Mouse (Mus musculus) activated CD4-positive, CD25-positive, alpha-beta regulatory T cell, adult 4 months (primary cell): ENCODE measurements around the gene Gls2. TPM values are rescaled to one million over a fixed set of nuclear protein-coding genes. Genes with fewer than 3 reads are reported as not detected.
"Not testable (repeated sequence)": the region's sequence is repeated elsewhere in the genome, so short reads cannot be mapped to it uniquely, and the experiment has no call there.

Experiments
- ATAC-seq: one replicate; pipeline ENCODE4 v1.8.0; 2017
- polyA plus RNA-seq, 2 experiments: library from polyadenylated mRNA; unstranded; fragments of 100-300 nt; shearing (Covaris generic); gene quantifications; one replicate each; pipeline ENCODE4 v1.2.1; 2017

Gene Gls2
- polyA plus RNA-seq: under 1 TPM in 1 of 2 experiments, not detected in 1; 0.26 TPM

DNA sequence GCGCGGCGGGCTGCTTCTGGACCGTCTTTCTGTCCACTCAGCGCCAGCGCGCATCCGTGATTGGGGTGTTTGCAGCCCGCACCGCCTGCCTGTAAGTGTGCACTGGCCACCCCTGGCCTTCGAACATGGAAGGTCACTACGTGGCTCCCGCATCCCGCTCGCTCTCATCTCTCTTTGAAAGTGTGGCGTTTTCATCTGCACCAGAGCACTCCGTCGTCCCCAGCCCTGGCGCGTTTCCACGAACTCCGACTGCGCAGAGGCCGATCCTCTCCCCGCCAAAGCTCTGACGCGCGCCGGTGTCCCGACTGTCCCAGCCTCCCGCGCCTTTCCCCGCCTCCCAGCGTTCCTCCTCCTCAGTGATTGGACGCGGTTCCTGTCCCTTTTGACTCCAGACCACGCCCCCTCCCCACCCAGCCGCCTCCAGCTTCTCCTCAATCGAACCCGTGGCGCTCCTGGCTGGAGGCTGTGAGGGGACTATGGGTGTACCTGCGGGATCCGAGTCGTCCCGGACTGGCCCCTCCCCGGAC lies at the start of gene Gls2:
Gene Gls2, plus strand, starts transcription at position 434 of the 527 bp plus-strand sequence.
- ATAC-seq: peak; percentile 88

DNA sequence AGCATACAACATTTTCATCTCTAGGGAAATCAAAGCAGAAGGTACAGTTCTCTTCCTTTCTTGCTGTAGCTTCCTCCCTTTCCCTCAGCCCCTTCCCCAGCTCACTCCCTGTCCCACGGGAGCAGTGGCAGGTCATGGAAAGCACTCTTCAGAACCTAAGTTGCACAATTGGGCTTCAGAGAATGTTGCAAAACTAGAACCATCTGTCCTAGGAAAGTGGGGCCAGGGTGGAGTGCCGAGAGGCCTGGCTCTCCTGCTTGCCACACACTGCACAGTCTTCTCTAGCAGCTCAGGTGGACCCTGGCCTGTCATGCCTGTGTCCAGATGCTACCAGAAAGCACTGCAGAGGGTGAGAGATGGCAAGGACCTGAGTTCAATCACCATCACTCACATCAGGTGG lies 49.3 kb upstream of the Gls2 start:
- ATAC-seq: no peak

DNA sequence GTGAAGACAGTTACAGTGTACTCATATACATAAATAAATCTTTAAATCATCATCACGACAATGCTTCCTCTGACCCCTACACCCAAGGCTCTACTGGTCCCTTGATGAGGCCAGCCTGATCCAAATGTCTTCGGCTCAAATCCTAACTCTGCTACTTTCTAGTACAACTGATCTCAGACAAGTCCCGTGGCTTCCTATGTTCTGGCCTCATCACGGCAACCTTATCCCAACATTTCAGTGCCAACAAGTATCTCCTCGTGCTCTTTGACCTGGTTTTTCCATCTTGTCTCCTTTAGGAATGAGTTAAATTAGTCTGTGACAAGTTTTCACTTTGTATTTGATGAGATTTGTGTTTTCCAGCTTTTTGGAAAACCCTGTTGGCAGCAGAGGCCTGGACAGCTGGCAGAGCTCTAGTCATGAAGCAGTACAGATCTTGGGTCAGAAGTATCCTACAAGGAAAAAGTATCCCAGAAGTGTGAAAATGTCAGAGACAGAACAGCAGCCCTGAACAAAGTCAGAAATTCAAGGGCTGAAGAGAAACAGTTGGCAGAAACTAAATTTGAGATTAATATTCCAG lies 45.4 kb upstream of the Gls2 start:
- no peak for ATAC-seq

DNA sequence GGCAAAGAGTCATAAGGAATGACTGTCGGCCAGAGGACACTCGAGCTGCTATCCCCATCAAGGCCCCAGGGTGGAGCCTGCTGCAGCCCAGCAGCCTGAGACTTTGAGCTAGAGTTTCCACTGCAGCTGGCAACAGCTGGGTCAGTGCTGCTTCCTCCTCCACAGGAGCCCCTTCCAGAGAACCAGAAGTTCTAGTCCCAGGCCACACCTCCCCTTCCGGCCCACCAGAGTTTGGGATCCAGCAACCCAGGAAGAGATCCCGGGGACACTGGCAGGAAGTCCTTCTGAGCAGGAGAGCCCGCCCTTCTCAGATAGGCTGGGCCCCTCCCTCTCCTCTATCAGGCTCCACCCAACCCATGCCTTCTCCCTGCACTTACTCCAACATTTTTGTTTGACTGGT lies 44.7 kb upstream of the Gls2 start:
- ATAC-seq: peak; percentile 23

DNA sequence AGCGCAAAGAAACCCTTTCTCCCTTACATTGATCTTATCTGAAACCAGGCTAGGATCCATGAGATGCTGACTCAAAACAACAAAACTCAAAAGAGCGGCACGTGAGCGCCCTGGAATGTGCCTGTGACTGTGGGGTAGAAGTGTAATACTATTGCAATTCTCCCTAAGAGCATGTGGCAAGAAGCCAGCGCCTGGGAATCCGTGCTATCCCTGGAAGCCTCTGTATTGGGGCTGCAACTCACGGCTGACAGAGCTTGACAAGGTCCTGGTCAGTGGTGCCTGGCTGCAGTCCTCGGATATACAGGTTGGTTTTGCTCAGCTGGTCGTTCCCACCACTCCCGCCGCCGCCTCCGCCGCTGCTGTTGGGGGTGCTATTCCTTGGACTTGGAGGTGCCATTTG lies 43.3 kb upstream of the Gls2 start:
- no peak for ATAC-seq

DNA sequence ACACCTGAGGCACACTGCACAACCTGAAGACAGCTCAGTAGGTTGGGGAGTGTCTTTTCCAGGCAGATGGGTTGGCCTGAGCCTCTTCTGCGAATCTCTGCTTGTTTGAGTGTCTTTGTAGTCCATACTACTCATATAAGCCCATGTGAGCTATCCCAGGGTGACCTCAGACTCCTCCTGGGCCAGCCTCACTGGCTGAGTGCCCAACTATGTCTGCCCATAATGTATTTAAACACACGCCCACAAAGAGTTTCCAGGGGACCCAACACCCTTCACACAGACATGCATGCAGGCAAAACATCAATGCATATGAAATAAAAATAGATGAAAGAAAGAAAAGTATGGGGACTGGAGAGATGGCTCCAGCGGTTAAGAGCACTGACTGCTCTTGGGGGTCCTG lies 40.3 kb upstream of the Gls2 start:
- ATAC-seq: no peak

DNA sequence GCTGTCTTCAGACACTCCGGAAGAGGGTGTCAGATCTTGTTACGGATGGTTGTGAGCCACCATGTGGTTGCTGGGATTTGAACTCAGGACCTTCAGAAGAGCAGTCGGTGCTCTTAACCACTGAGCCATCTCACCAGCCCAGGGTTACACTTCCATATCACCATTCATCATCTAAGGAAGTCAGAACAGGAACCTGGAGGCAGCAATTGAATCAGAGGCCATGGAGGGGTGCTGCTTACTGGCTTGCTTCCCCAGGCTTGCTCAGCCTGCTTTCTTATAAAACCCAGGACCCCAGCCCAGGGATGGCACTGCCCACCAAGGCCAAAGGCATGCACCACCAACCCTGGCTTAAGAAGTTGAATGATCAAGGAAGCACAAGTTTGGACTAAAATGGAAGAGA lies 28.5 kb upstream of the Gls2 start:
- ATAC-seq: not testable (repeated sequence)

DNA sequence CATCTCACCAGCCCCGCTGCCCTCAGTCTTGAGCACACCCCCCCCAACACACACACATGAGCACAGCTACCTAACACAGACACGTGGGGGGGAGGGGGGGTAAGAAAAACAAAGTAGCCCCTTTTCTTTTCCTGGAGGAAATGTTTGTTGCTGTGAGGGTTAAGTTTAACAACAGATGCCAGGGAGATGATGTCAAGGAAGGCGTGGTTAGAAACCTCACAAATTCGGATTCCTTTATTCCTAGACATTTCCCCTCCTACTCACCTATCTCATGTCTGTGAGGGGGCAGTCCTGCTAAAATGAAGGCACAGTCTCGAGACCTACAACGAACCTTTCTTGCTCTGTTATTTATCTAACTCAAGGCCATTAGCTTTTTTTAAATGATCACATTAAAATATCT lies 27.2 kb upstream of the Gls2 start:
- ATAC-seq: no peak

DNA sequence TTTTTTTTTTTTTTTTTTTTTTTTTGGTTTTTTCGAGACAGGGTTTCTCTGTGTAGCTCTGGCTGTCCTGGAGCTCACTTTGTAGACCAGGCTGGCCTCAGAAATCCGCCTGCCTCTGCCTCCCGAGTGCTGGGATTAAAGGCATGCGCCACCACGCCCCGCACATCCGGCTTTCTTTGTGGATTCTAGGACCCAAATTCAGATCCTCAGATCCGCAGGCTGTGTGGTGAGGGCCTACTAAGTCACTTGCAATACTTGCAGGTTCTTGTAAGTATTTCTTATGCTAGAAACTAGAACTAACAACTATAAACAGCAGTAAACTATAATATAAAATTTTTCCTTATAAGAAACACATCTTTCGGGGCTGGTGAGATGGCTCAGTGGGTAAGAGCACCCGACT lies 22.9 kb upstream of the Gls2 start:
- ATAC-seq: not testable (repeated sequence)

DNA sequence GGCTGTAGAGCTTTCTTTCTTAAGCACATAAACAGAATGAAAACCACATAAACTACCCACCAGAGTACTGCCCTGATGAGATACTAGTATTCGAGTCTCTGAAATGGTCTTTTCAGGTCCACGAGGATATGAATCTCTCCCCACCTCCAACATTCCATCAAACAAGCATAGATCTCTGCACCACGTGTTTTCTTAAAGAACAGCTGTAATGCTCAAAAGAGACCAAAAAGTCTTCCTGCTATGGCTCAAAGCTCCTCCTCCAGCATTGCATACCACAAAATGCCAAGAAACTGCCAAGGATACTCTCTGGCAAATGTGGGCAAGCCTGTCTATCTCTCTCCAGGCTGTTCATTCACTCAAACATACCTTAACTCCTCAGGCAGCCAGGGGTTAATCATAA lies 19.0 kb upstream of the Gls2 start:
- no peak for ATAC-seq

DNA sequence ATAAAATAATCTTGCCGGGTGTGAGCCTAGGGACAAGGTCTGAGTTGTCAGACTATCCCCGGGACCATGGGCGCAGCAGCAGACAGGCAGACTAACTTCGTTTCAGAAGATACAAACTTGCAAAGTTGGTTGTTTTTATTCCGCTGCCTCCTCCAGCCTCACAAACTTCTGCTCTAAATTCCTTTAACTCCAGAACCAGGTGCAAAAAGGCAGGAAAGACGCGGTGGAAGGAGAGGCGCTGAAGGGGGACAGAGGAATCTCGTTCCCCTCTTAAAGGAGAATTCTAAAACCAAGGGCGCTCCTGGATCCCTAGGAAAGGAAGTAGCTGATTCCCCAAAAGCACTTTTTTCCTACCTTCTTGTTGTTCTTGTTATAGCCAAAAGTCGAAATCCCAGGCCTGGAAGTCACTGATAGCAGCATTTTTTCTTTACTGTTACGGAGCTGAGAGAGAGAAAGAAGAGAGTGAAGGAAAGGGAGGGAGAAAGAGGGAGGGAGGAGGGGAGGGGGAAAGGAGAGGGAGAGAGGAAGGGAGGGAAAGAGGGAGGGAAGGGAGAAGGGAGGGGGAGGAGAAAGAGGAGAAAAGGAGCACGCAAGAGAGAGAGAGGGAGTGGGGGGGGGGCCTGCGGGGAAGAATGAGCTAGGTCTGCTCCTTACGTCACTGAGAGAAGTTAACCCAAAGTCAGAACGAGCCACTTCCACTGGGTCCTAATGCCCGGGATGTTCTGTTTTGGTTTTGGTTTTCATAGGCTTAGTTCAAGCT lies 18.1 kb upstream of the Gls2 start:
- peak; percentile 98 for ATAC-seq

DNA sequence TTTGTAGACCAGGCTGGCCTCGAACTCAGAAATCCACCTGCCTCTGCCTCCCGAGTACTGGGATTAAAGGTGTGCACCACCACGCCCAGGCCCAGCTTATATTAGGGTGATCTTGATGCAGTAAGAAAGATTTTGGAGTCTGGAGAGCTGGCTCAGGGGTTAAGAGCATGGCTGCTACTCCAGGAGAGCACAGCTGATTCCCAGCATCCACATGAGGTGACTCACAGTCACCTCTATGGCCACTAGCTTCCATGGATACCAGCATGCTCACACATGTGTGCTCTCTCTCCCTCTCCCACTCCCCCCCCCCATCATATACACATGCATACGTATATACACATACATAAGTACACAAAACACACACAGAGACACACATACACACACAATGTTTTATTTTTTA lies 16.9 kb upstream of the Gls2 start:
- ATAC-seq: no peak

DNA sequence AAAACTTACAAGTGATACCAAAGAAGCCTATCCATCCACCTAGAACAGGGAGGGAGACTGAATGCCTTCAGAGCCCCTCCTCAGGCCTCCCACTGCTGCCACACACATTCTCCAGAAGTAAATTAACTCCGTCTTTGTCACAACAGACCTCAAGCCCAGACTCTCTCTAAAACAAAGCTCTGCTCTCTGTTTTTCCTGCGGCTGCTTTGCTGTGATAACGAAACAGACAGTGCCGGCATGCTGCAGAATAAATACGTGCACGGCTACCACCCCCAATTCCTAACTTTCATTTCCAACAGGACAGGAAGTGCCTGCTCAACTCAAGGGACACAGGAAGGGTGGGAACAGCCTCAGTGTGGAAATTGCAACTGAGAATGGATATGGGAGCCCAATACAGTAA lies 14.3 kb upstream of the Gls2 start, which contains the start of gene Rbms2:
Gene Rbms2, minus strand, starts transcription at position 309 of the 400 bp plus-strand sequence.
- no peak for ATAC-seq

DNA sequence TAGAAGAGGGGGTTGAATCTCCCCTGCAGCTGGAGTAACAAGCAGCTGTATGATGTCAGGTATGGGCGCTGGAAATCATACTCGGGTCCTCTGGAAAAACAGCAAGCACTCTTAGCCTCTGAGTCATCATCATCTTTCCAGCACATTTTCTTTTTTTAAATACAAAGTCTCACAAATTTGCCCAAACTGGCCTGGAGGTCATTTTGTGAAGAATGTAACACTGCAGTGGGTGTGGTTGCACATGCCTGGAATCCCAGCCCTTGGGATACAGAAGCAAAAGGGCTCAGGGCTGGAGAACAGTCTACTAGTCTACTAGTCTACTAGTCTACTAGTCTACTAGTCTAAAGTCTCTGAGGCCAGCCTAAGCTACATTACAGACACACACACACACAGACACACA lies 10.0 kb upstream of the Gls2 start:
- ATAC-seq: no peak

DNA sequence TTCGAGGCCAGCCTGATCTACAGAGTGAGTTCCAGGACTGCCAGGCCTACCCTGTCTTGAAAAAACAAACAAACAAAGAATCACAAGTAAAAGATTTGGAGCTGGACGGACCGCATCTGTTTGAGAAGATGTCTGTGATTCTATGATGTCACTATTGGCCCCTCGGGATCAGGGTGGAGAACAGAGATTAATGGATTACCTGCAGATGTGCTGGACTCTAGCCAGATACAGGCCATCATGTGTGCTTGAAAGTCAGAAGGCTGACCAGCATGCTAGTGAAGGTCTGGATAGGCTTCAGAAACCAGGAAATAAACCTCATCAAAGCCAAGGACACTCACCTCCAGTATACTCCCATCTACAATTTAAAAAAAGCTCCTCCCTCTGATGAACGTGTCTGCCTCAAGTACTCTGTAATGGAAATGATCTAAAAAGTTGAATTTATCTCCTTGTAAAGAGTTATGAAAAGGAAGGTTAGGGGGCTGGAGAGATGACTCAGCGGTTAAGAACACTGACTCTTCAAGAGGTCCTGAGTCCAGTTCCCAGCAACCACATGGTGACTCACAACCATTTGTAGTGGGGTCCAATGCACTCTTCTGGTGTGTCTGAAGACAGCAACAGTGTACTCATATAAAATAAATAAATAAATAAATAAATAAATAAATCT lies 8.8 kb upstream of the Gls2 start:
- ATAC-seq: no peak

DNA sequence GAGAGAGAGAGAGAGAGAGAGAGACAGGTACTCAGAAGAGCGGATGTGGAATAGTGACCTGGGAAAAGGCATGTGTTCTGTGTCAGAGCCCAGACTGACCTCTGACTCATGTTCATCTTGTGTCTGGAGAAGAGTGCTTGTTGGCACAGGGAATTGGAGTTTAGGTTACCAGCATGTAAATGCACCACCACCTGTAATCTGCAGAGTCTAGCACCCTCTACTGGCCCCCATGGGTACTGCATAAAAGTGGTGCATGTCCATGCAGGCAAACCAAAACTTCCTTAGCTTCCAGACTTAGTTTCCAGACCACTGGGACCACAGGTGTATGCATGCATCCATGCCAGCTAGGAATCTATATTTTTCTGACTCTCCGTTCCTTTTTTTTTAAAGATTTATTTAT lies 8.3 kb upstream of the Gls2 start:
- ATAC-seq: peak; percentile 61

DNA sequence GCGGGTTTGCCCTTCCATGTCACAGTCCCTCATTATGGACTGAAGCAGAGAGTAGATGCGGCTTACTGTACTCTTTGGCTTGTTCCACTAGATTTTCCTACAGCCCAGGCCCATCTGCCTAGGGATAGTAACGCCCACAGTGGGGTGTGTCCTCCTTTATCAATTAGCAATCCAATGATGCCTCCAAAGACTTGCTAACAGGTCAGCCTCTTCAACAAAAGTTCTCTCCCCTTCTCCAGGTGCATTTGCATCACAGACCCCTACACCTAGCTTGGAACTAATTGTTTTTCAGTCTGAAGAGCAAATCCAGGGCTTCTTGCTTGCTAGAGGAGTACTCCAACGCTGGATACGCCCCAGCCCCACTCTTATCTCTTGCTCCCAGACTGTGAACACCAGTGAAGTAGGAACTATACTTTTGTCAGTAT lies 7.1 kb upstream of the Gls2 start:
- no peak for ATAC-seq

DNA sequence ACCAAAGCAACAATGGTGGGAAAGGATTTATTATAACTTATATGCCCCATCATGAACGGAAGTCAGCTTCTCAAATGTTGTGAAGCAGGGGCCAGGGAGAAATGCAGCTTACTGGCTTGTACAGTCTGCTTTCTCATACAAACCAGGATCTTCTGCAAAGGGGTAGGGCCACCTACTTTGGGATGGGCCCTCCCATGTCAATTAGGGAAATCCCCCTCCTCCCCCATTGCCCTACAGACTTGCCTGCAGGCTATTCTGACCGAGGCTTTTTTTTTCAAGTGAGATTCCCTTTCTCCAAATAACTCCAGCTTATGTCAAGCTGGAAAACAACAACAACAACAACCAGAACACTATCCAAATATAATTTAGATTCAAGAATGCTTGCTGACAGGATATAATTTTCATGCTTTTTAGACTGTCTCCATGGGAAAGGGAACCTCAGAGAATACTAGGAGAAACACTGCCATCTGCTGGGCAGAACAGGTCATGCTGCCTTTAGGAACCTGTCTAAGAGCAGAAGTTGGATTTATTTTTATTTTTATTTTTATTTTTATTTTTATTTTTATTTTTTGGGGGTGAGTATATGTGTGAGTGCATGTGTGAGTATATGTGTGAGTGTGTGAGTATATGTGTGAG lies 5.9 kb upstream of the Gls2 start:
- no peak for ATAC-seq

DNA sequence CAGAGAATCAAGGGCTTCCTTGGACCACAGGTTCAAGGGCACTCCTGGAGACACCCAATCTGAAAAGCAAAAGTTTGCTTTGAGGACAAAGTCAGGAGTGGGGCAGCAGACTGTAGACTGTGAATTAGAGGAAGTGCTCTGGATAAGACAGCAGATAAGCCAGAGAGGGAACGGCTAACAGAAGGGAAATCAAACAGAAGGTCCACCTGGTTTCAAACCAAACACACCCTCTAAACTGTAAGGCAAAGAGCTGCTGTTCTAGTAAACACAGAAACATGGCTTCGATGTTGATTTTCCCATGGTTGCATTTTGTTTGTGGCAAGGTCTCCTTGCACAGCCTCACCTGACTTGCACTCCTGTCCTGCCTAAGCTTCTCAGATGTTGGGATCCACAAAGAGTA lies 2.8 kb upstream of the Gls2 start:
- no peak for ATAC-seq

DNA sequence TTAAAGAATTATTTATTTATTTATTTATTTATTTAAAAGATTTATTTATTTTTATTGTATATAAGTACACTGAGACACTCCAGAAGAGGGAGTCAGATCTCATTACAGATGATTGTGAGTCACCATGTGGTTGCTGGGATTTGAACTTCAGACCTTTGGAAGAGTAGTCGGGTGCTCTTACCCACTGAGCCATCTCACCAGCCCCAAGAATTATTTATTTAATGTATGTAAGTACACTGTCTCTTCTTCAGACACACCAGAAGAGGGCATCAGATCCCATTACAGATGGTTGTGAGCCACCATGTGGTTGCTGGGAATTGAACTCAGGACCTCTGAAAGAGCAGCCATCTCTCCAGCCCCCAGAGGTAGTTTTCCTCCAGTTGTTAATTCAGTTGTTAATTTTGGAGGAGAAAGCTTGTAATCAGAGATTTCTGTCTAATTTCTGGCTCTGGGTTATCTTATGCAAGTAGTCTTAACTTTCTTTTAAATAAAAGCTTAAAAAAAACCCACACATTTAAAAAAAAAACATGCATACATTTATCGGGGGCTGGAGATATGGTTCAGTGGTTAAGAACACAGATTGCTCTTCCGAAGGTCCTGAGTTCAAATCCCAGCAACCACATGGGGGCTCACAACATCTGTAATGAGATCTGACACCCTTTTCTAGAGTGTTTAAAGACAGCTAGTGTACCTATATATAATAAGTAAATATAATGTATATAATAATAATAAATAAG lies 2.1 kb upstream of the Gls2 start:
- not testable (repeated sequence) for ATAC-seq

DNA sequence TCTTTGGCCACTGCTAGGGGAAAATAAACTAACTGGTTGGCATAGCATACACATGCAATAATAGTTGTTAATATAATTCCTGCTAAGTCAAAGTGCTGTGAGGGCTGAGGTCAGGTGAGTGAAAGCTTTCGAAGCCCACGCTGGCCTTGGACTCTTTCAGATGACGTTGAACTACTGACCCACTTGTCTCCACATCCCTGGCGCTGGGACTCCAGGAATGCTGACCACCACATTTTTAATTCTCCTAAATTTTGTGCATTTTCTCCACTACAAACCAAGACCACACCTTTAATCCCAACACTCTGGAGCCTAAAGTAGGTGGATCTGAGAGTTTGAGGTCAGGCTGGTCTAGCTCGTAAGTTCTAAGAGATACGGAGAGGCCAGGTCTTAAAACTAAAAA lies 1.1 kb upstream of the Gls2 start:
- ATAC-seq: no peak
